Mouse (Mus musculus) liver, postnatal 0 days (tissue): ENCODE measurements around the gene Dnah1.

Source experiments
- CTCF ChIP-seq: sonication (generic); IDR thresholded peaks from 2 replicates; pipeline ENCODE4 v1.5.1; 2016; ENCODE audit warnings: antibody characterized with exemption, low read depth
- EP300 ChIP-seq: IDR thresholded peaks from 2 replicates; pipeline ENCODE4 v1.6.1; 2016; ENCODE audit warnings: antibody characterized with exemption, low read depth, mild to moderate bottlenecking

DNA sequence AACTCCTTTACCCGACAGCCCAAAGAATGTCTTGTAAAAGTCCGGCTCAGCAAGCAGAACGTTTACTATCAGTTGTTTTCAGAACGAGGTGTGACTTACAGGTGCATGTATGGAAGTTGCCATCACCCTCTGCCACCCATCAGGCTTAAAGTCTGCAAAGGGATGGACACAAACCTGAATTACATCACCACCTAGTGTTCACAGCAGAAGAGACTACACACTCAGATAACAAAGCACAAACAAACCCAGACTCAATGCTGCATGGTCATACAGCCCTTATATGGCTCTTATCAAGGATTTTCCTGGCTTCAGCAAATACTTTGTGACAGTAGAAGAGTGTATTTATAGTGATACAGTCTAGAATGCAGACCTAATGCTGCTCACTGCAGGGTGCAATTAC, 4.0 kb upstream of the Dnah1 start:
- TF ChIP-seq CTCF (peak; percentile 61), EP300 (no peak)
